Mouse (Mus musculus) lung, embryonic 16.5 days (tissue): ENCODE measurements at regions not wholly inside any gene's neighbourhood (a gene's known extent, or its start where the extent isn't known, plus 50 kb on each side); places are given as distances from the start of the nearest gene placed in this dataset.

Source experiments
- ATAC-seq: fragments of 200-750 bp; cut with Nextera tagmentation; 2 replicates; pipeline ENCODE4 v1.8.0; 2017; ENCODE audit warnings: low read depth, mild to moderate bottlenecking, moderate library complexity
- H3K27ac ChIP-seq: fragments of 300-500 bp; sonication (generic); 2 replicates; pipeline ENCODE4 v1.5.1; 2014; ENCODE audit warnings: mild to moderate bottlenecking, control low read depth, low read length
- H3K27me3 ChIP-seq: fragments of 300-500 bp; sonication (generic); 2 replicates; pipeline ENCODE4 v1.6.1; 2014; ENCODE audit warnings: low read depth, low read length, mixed read lengths; ENCODE audit not compliant: control insufficient read depth, insufficient read depth
- H3K36me3 ChIP-seq: fragments of 300-500 bp; sonication (generic); 2 replicates; pipeline ENCODE4 v1.6.1; 2014; ENCODE audit warnings: low read length; ENCODE audit not compliant: control insufficient read depth, insufficient read depth
- H3K4me1 ChIP-seq: fragments of 300-500 bp; sonication (generic); replicated peaks from 2 replicates; pipeline ENCODE4 v1.6.1; 2014; ENCODE audit warnings: low read length, mixed read lengths; ENCODE audit not compliant: control insufficient read depth, insufficient read depth
- H3K4me2 ChIP-seq: fragments of 300-500 bp; sonication (generic); 2 replicates; pipeline ENCODE4 v1.6.1; 2014; ENCODE audit warnings: low read depth, low read length, control low read depth
- H3K4me3 ChIP-seq: fragments of 300-500 bp; sonication (generic); 2 replicates; pipeline ENCODE4 v1.5.1; 2014; ENCODE audit warnings: mild to moderate bottlenecking, low read length, control low read depth
- H3K9ac ChIP-seq: fragments of 300-500 bp; sonication (generic); 2 replicates; pipeline ENCODE4 v1.6.1; 2014; ENCODE audit warnings: low read length, control low read depth
- H3K9me3 ChIP-seq: fragments of 300-500 bp; sonication (generic); 2 replicates; pipeline ENCODE4 v1.6.1; 2016; ENCODE audit warnings: low read length; ENCODE audit not compliant: control insufficient read depth
- WGBS: fragments of 180-500 bp; shearing (Covaris S2); extraction: QIAGEN DNeasy Blood & Tissue Kit; methylation state at CpG from one replicate; pipeline ENCODE4 v1.1.7; 2014; 5-methylcytosine and 5-hydroxymethylcytosine counted together

DNA sequence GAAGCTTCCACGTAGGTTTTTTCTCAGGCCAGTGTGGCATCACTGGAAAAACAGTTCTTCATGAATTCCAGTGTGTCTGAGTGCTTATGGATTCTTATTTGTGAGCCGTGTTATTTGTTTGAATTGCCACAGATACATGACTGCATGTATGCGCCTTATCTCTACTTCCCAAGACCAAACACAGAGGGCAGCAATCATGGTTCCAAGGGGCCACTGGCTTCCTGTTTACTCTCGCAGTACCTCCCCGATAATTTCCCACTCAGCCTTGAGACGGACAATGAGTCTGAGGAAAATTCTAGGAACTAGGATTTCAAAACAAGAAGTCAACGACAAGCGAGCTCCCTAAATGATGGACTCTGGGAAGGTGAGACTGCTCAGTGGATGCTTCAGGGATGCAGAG is 119.0 kb upstream of the Arglu1 start:
- Histone ChIP-seq H3K4me3 (no peak overlapping the region), H3K9ac (no peak overlapping the region), H3K27me3 (no peaks in the 10 kb centered on the region), H3K4me1 (peaks cover 9% of the 10 kb centered on the region), H3K27ac (no peak overlapping the region), H3K4me2 (no peak overlapping the region), H3K36me3 (no peaks in the 10 kb centered on the region), H3K9me3 (no peaks in the 10 kb centered on the region)
- 63% methylated on average over 8 of the region's 8 CpGs for WGBS
- no peak for ATAC-seq

DNA sequence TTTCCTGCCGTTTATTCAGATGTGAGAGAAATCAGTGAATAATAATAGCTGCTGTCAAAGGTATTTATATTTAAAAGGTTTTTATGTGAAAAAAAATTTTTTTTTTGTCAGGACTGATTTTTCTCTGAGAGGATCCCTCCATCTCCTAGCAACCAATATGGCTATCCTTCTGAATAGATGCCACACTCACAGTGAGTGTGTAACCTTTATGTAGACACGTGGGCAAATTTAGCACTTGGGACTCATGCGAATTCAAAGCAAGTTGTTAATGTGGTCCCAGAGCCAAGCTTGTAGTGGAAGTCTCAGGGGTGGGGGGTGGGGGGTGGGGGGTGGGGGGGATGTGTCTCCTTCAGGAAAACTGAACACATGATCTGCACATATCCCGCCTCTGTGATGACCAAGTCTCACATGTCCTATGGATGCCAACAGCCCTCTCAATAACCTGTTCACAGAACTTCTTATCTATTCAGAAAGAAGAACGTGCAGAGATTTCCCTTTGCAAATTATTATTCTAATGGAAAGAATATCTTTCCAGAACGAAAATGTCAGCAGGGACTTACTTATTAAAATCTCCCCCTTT is 112.5 kb upstream of the Arglu1 start:
- no peak for ATAC-seq
- Histone ChIP-seq H3K4me1 (peaks cover 9% of the 10 kb centered on the region), H3K9me3 (no peaks in the 10 kb centered on the region), H3K27me3 (no peaks in the 10 kb centered on the region), H3K4me3 (no peak overlapping the region), H3K27ac (no peak overlapping the region), H3K9ac (no peak overlapping the region), H3K4me2 (no peak overlapping the region), H3K36me3 (no peaks in the 10 kb centered on the region)
- 58% methylated on average over 6 of the region's 6 CpGs for WGBS

DNA sequence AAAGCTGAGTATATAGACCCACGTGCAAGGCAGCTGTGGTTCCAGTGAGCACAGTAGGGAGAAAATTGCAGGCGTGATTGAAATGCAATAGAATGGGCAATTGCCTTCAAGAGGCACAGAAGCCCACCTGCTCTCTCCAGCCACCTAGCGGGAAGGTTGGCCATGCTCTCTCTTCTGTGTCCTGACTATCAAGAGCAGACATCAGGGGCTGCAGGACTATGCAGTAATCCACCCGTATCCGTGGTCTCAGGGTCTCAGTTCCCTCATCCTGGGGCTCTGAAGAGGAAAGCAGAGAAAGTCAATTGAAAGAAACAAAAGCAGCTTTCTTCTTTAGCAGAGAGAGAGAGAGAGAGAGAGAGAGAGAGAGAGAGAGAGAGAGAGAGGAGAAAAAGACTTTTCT is 112.0 kb upstream of the Arglu1 start:
- WGBS = 49% methylated on average over 5 of the region's 5 CpGs
- Histone ChIP-seq H3K27me3 (no peaks in the 10 kb centered on the region), H3K9me3 (no peaks in the 10 kb centered on the region), H3K9ac (no peak overlapping the region), H3K27ac (no peak overlapping the region), H3K4me1 (peaks cover 13% of the 10 kb centered on the region), H3K4me2 (no peak overlapping the region), H3K36me3 (no peaks in the 10 kb centered on the region), H3K4me3 (no peak overlapping the region)
- ATAC-seq = no peak

DNA sequence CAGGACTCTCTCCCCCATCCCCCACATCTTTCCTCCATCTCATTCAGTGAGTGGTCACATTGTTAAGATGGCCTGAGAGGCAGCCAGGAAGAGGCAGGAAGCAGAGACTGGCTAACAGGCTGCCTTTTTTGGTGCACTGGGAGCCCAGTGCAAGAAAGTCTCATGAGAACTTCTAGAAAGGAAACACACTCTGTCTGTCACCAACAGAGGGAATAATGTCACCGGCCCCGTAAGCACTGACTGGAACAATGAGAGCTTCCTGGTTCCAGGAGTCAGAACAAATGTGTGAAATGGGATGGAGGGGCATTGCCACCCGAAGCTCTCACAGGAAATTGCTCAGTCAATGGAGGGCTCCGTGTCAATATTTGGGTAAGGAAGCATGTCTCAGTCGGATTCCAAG is 111.3 kb upstream of the Arglu1 start:
- Histone ChIP-seq H3K27ac (0 out of 2 replicates have a peak overlapping the region, but pooled peaks have one; percentile 13), H3K9ac (peak overlapping the region; percentile 4; the same call in 1 of the 2 replicates), H3K27me3 (no peaks in the 10 kb centered on the region), H3K36me3 (no peaks in the 10 kb centered on the region), H3K9me3 (no peaks in the 10 kb centered on the region), H3K4me3 (no peak overlapping the region), H3K4me1 (peaks cover 16% of the 10 kb centered on the region), H3K4me2 (no peak overlapping the region)
- peak; percentile 66 for ATAC-seq
- WGBS = 30% methylated on average over 5 of the region's 5 CpGs

DNA sequence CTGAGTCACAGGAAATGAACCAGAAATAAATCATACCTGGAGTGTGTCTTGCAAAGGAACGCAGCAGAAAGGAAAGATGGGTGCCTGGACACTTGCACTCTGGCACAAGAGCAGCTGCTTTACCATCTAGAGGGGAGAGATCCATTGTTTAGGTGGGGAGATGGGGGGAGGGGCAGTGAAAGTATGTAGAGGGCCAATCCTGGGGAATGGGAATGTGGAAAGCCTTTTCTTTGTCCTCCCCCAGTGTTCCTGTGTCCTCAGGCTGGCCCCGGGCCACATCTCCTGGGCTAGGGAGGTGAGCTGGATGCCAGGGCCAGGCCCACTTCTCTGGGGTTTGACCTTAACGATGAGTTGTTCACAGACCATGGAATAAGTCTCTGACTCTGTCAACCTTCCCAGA is 107.2 kb upstream of the Arglu1 start:
- H3K36me3 ChIP-seq = no peaks in the 10 kb centered on the region
- H3K27me3 ChIP-seq = no peaks in the 10 kb centered on the region
- no peak overlapping the region for H3K4me3 ChIP-seq
- H3K4me1 ChIP-seq = peaks cover 19% of the 10 kb centered on the region
- H3K9me3 ChIP-seq = no peaks in the 10 kb centered on the region
- no peak overlapping the region for H3K4me2 ChIP-seq
- WGBS = 40% methylated on average over 3 of the region's 3 CpGs
- no peak for ATAC-seq
- H3K27ac ChIP-seq = no peak overlapping the region
- no peak overlapping the region for H3K9ac ChIP-seq

DNA sequence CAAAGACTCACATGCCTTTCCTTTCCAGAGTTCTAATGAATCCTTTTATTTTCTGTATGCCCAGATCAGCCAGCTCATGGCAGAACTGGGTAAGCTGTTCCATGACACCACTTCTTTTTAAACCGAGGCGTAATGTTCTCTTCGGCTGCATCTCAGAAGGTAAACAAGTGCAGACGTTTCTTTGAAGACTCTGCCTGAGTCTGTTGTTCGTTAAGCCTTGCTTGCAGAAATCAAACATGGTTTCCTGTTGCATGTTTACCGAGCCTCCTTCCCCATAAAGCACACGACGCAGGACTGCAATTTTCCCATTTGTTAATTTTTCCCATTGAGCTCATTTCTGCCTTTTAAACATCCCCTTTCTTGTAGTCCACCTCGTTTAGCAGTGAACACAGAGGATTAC is 106.6 kb upstream of the Arglu1 start:
- WGBS = 9% methylated on average over 9 of the region's 9 CpGs
- Histone ChIP-seq H3K9me3 (no peaks in the 10 kb centered on the region), H3K27me3 (no peaks in the 10 kb centered on the region), H3K36me3 (no peaks in the 10 kb centered on the region), H3K27ac (no peak overlapping the region), H3K4me2 (no peak overlapping the region), H3K9ac (no peak overlapping the region), H3K4me1 (peaks cover 15% of the 10 kb centered on the region), H3K4me3 (no peak overlapping the region)
- ATAC-seq = no peak

DNA sequence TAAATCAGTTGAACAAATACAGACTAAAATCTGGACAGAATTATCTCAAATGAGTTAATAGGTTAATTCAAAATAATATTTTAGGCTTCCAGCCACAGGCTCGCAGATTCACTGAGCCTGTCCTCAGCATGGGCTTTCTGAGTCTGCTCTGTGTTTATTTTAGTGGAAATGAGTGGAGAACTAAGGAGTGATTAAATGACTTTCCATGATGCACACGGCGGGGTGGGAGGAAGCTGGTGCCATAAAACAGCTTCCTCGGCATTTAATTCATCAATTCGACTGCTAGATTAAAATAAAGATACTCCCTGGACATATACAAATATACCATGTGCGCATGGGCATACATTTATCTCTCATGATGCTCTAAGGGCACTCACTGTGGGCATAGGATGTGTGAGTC is 104.4 kb upstream of the Arglu1 start:
- peaks cover 10% of the 10 kb centered on the region; the same call in 1 of the 2 replicates for H3K4me1 ChIP-seq
- H3K9ac ChIP-seq = no peak overlapping the region
- H3K36me3 ChIP-seq = no peaks in the 10 kb centered on the region
- no peak overlapping the region for H3K27ac ChIP-seq
- ATAC-seq = no peak
- H3K27me3 ChIP-seq = no peaks in the 10 kb centered on the region
- no peak overlapping the region for H3K4me2 ChIP-seq
- H3K9me3 ChIP-seq = 0 out of 2 replicates have a peak, but pooled peaks cover 3% of the 10 kb centered on the region
- WGBS = 30% methylated on average over 6 of the region's 6 CpGs
- no peak overlapping the region for H3K4me3 ChIP-seq

DNA sequence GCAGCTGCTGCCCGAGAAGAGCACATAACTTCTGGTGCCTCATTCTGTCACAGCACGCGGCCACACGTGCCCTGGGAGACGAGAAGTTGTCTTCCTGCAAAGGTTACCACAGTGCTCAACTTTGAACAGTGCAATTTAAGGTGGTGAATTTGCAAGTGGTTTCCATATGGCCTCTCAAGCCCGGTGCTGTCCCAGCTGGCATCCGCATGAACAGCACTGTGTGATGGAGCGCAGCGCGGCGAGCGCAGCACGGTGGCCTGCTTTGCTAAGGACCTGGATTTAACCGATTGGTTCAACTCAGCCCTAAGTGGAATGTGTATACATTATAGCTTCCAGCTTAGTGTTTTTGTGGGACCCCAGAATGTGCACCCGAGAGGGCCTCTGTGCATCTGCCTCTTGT is 89.6 kb upstream of the Arglu1 start:
- 89% methylated on average over 15 of the region's 15 CpGs for WGBS
- Histone ChIP-seq H3K9me3 (no peaks in the 10 kb centered on the region), H3K27me3 (no peaks in the 10 kb centered on the region), H3K4me1 (peaks cover 2% of the 10 kb centered on the region; the same call in 1 of the 2 replicates), H3K4me2 (no peak overlapping the region), H3K27ac (no peak overlapping the region), H3K4me3 (no peak overlapping the region), H3K9ac (no peak overlapping the region), H3K36me3 (no peaks in the 10 kb centered on the region)
- ATAC-seq = no peak

DNA sequence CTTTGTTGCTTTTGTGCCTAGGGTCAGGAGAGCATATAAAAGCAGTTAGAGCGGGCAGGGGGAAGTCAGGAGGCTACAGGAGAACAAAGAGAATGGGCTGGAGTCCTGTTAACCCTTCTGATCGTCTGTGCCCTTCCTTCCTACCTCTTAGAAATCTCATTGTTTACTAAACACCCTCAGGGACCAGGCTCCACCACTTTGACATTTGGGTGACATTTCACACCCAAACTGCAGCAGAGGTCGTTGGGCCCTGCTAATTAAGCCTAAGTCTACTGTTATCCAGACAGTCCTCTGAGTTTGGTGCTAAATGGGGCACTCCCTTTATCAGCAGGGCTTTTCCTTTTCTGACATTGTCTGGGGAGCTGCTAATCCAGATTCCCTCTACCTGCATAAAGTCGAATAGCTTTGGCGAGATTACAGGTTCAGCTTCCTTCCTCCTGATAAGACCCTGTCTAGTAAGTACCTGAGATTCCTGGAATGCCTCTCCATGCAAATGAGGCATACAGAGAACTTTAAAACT is 84.2 kb upstream of the Arglu1 start:
- H3K4me2 ChIP-seq = no peak overlapping the region
- no peaks in the 10 kb centered on the region for H3K36me3 ChIP-seq
- H3K9ac ChIP-seq = no peak overlapping the region
- no peaks in the 10 kb centered on the region for H3K9me3 ChIP-seq
- WGBS = 29% methylated on average over 5 of the region's 5 CpGs
- H3K27me3 ChIP-seq = no peaks in the 10 kb centered on the region
- H3K27ac ChIP-seq = 0 out of 2 replicates have a peak overlapping the region, but pooled peaks have one; percentile 26
- peak; percentile 60 for ATAC-seq
- no peak overlapping the region for H3K4me3 ChIP-seq
- H3K4me1 ChIP-seq = peaks cover 2% of the 10 kb centered on the region
